Mouse (Mus musculus): ENCODE measurements around the gene Olfr484. TPM values are rescaled to one million over a fixed set of nuclear protein-coding genes. Genes with fewer than 3 reads are reported as not detected.
"Not testable (repeated sequence)": the region's sequence is repeated elsewhere in the genome, so short reads cannot be mapped to it uniquely, and the experiment has no call there.

Olfr484 gene
- not detected in 2 replicates for polyA plus RNA-seq (2015; fragmentation: Nextera tagmentation; extraction: Ambion mirVana)

DNA sequence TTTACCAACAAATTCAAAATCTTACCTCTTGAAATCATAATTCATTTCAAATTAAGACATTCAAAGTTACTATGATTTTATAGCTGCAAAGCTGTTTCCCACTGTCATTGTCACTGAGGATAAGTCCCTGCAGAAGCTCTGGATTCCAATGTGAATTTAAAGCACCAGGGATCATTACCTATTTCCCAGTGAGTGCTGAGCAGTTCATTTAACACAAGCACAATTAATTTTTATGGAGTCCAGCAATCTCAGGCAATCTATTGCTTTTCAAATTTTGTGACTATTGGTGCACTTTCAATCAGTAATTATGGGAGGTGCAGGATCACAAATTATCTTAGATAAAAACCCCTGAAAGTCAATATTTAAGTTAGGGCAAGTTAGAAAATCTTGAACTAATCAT lies at the start of gene Olfr484:
Olfr484 (minus strand) TSS at position 101 of the 400 bp plus-strand sequence.
- no peak within 1 kb of the TSS for H3K9ac ChIP-seq (replicated peaks; ENCODE audit: low read length)
- H3K27ac ChIP-seq (ENCODE audit: low read length): no peak within 1 kb of the TSS
- H3K4me2 ChIP-seq (replicated peaks; ENCODE audit: low read depth, low read length): no peak within 1 kb of the TSS
- H3K4me1 ChIP-seq (ENCODE audit: insufficient read depth, low read length): no peaks in the 10 kb centered on the region
- no peaks in the 10 kb centered on the region for H3K27me3 ChIP-seq (ENCODE audit: insufficient read depth, low read length)
- no peak within 1 kb of the TSS for H3K4me3 ChIP-seq (ENCODE audit: low read length)
- H3K9me3 ChIP-seq (ENCODE audit: low read length): no peaks in the 10 kb centered on the region
- no peaks in the 10 kb centered on the region for H3K36me3 ChIP-seq (ENCODE audit: insufficient read depth, low read length)
- ATAC-seq (ENCODE audit: low FRiP score, low TSS enrichment): no peak

DNA sequence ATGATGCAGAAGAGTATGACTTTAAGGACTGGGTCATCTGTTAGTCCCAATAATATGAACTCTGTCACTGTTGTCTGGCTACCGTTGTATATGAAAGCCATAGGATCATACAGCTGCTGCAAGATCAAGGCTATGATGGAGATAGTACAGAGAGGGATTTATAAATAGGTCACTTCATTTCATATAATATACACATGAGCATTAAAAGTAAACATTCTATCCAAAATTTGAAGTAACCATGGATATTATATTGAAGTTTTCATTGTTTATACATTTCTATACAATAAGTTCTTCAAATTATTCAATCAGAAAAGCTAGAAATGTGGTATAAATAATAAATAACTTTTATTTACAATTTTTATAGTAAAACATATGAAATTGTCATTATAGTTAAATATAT lies 45.4 kb upstream of the Olfr484 start, which contains the start of gene Olfr486:
Olfr486 (minus strand) TSS at position 101 of the 400 bp plus-strand sequence.
- not testable (repeated sequence) for H3K36me3 ChIP-seq (ENCODE audit: insufficient read depth, low read length); H3K27ac ChIP-seq (ENCODE audit: low read length); H3K4me2 ChIP-seq (replicated peaks; ENCODE audit: low read depth, low read length); H3K4me3 ChIP-seq (ENCODE audit: low read length); H3K9me3 ChIP-seq (ENCODE audit: low read length); H3K4me1 ChIP-seq (ENCODE audit: insufficient read depth, low read length); H3K27me3 ChIP-seq (ENCODE audit: insufficient read depth, low read length); H3K9ac ChIP-seq (replicated peaks; ENCODE audit: low read length); ATAC-seq (ENCODE audit: low FRiP score, low TSS enrichment)
- 83% methylated on average over 1 of the region's 1 CpGs for WGBS

- no peak for ATAC-seq (ENCODE audit: low FRiP score, low TSS enrichment)
- Histone ChIP-seq H3K27me3 (ENCODE audit: insufficient read depth, low read length) (no peaks in the 10 kb centered on the region), H3K27ac (ENCODE audit: low read length) (no peak within 1 kb of the TSS), H3K36me3 (ENCODE audit: insufficient read depth, low read length) (no peaks in the 10 kb centered on the region), H3K4me3 (ENCODE audit: low read length) (no peak within 1 kb of the TSS), H3K4me1 (ENCODE audit: insufficient read depth, low read length) (no peaks in the 10 kb centered on the region), H3K9me3 (ENCODE audit: low read length) (no peaks in the 10 kb centered on the region), H3K9ac (replicated peaks; ENCODE audit: low read length) (no peak within 1 kb of the TSS), H3K4me2 (replicated peaks; ENCODE audit: low read depth, low read length) (no peak within 1 kb of the TSS)
These were observed 32.5 kb upstream of the Olfr484 start, which contains the start of gene Olfr485 for GRCm38 (mm10) chr7:108159771-108160170. Gene Olfr485, minus strand, starts transcription at chr7:108159871.

GRCm38 (mm10) chr7:108121416-108121815 lies 5.8 kb downstream of the Olfr484 start:
- Histone ChIP-seq H3K27me3 (ENCODE audit: insufficient read depth, low read length) (no peaks in the 10 kb centered on the region), H3K9ac (replicated peaks; ENCODE audit: low read length) (no peak overlapping the region), H3K9me3 (ENCODE audit: low read length) (no peaks in the 10 kb centered on the region), H3K36me3 (ENCODE audit: insufficient read depth, low read length) (no peaks in the 10 kb centered on the region), H3K4me2 (replicated peaks; ENCODE audit: low read depth, low read length) (no peak overlapping the region), H3K4me1 (ENCODE audit: insufficient read depth, low read length) (no peaks in the 10 kb centered on the region), H3K4me3 (ENCODE audit: low read length) (no peak overlapping the region), H3K27ac (ENCODE audit: low read length) (no peak overlapping the region)
- 77% methylated on average over 1 of the region's 1 CpGs for WGBS
- no peak for ATAC-seq (ENCODE audit: low FRiP score, low TSS enrichment)

- H3K9ac ChIP-seq (replicated peaks; ENCODE audit: low read length): no peak overlapping the region
- 10% methylated on average over 1 of the region's 1 CpGs for WGBS
- H3K27ac ChIP-seq (ENCODE audit: low read length): no peak overlapping the region
- H3K36me3 ChIP-seq (ENCODE audit: insufficient read depth, low read length): no peaks in the 10 kb centered on the region
- H3K4me3 ChIP-seq (ENCODE audit: low read length): no peak overlapping the region
- H3K4me2 ChIP-seq (replicated peaks; ENCODE audit: low read depth, low read length): no peak overlapping the region
- H3K9me3 ChIP-seq (ENCODE audit: low read length): no peaks in the 10 kb centered on the region
- H3K27me3 ChIP-seq (ENCODE audit: insufficient read depth, low read length): no peaks in the 10 kb centered on the region
- no peak for ATAC-seq (ENCODE audit: low FRiP score, low TSS enrichment)
- H3K4me1 ChIP-seq (ENCODE audit: insufficient read depth, low read length): no peaks in the 10 kb centered on the region
These were observed 6.6 kb downstream of the Olfr484 start for GRCm38 (mm10) chr7:108120681-108121080.

GRCm38 (mm10) chr7:108100549-108100948 lies 26.7 kb downstream of the Olfr484 start, which contains the start of gene Olfr483:
Gene Olfr483, plus strand, starts transcription at chr7:108100849.
- H3K4me3 ChIP-seq (ENCODE audit: low read length): no peak within 1 kb of the TSS
- H3K27me3 ChIP-seq (ENCODE audit: insufficient read depth, low read length): no peaks in the 10 kb centered on the region
- H3K4me1 ChIP-seq (ENCODE audit: insufficient read depth, low read length): no peaks in the 10 kb centered on the region
- no peak for ATAC-seq (ENCODE audit: low FRiP score, low TSS enrichment)
- H3K9ac ChIP-seq (replicated peaks; ENCODE audit: low read length): no peak within 1 kb of the TSS
- H3K27ac ChIP-seq (ENCODE audit: low read length): no peak within 1 kb of the TSS
- 87% methylated on average over 1 of the region's 1 CpGs for WGBS
- H3K9me3 ChIP-seq (ENCODE audit: low read length): no peaks in the 10 kb centered on the region
- H3K36me3 ChIP-seq (ENCODE audit: insufficient read depth, low read length): no peaks in the 10 kb centered on the region
- no peak within 1 kb of the TSS for H3K4me2 ChIP-seq (replicated peaks; ENCODE audit: low read depth, low read length)

GRCm38 (mm10) chr7:108097486-108097885 lies 29.8 kb downstream of the Olfr484 start, which contains the start of gene Olfr482:
Gene Olfr482, minus strand, starts transcription at chr7:108097586.
- H3K4me3 ChIP-seq (ENCODE audit: low read length): no peak within 1 kb of the TSS
- H3K4me2 ChIP-seq (replicated peaks; ENCODE audit: low read depth, low read length): no peak within 1 kb of the TSS
- no peak within 1 kb of the TSS for H3K27ac ChIP-seq (ENCODE audit: low read length)
- WGBS: 75% methylated on average over 1 of the region's 1 CpGs
- no peaks in the 10 kb centered on the region for H3K36me3 ChIP-seq (ENCODE audit: insufficient read depth, low read length)
- H3K27me3 ChIP-seq (ENCODE audit: insufficient read depth, low read length): no peaks in the 10 kb centered on the region
- no peaks in the 10 kb centered on the region for H3K9me3 ChIP-seq (ENCODE audit: low read length)
- ATAC-seq (ENCODE audit: low FRiP score, low TSS enrichment): no peak
- no peaks in the 10 kb centered on the region for H3K4me1 ChIP-seq (ENCODE audit: insufficient read depth, low read length)
- H3K9ac ChIP-seq (replicated peaks; ENCODE audit: low read length): no peak within 1 kb of the TSS

DNA sequence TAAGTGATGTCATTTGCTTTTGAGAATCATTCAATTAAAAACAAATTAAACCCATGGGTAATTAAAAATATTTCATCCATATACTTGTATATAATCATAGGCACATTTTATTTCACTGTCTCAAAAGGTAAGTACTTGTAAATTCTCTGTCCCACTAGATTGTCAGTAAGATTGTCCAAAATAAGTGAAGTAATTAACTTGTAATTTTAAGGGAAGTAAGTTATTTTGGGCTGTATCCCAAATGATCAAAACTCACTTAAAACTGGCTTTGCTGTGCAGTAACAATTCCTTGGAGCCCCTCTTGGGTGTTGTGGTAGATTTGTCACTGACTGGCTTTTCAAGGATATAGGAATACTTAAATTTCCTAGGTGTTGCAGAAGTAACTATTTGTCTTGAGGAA lies 47.7 kb downstream of the Olfr484 start, which contains the start of gene Olfr481:
Olfr481 (plus strand) TSS at position 301 of the 400 bp plus-strand sequence.
- no peaks in the 10 kb centered on the region for H3K9me3 ChIP-seq (ENCODE audit: low read length)
- no peak within 1 kb of the TSS for H3K9ac ChIP-seq (replicated peaks; ENCODE audit: low read length)
- ATAC-seq (ENCODE audit: low FRiP score, low TSS enrichment): no peak
- H3K27me3 ChIP-seq (ENCODE audit: insufficient read depth, low read length): no peaks in the 10 kb centered on the region
- no peak within 1 kb of the TSS for H3K4me2 ChIP-seq (replicated peaks; ENCODE audit: low read depth, low read length)
- no peak within 1 kb of the TSS for H3K27ac ChIP-seq (ENCODE audit: low read length)
- no peaks in the 10 kb centered on the region for H3K4me1 ChIP-seq (ENCODE audit: insufficient read depth, low read length)
- H3K4me3 ChIP-seq (ENCODE audit: low read length): no peak within 1 kb of the TSS
- H3K36me3 ChIP-seq (ENCODE audit: insufficient read depth, low read length): no peaks in the 10 kb centered on the region

Other genes with a start within 250 kb of the Olfr484 start
- gene Olfr472, start 229.5 kb downstream of the Olfr484 start, polyA plus RNA-seq (2015; fragmentation: Nextera tagmentation; extraction: Ambion mirVana): 0.03 TPM in 1 of 2 replicates, not detected in the other
- not detected in 2 replicates for gene Olfr473, start 197.0 kb downstream of the Olfr484 start, polyA plus RNA-seq (2015; fragmentation: Nextera tagmentation; extraction: Ambion mirVana)
- not detected in 2 replicates for gene Olfr474, start 172.8 kb downstream of the Olfr484 start, polyA plus RNA-seq (2015; fragmentation: Nextera tagmentation; extraction: Ambion mirVana)
- gene Olfr476, start 162.6 kb downstream of the Olfr484 start, polyA plus RNA-seq (2015; fragmentation: Nextera tagmentation; extraction: Ambion mirVana): not detected in 2 replicates
- gene Olfr477, start 140.8 kb downstream of the Olfr484 start, polyA plus RNA-seq (2015; fragmentation: Nextera tagmentation; extraction: Ambion mirVana): not detected in 2 replicates
- gene Olfr478, start 93.5 kb downstream of the Olfr484 start, polyA plus RNA-seq (2015; fragmentation: Nextera tagmentation; extraction: Ambion mirVana): not detected in 2 replicates
- gene Olfr479, start 76.8 kb downstream of the Olfr484 start, polyA plus RNA-seq (2015; fragmentation: Nextera tagmentation; extraction: Ambion mirVana): not detected in 2 replicates
- gene Olfr480, start 60.1 kb downstream of the Olfr484 start, polyA plus RNA-seq (2015; fragmentation: Nextera tagmentation; extraction: Ambion mirVana): not detected in 2 replicates
- not detected in 2 replicates for gene Olfr481, start 47.6 kb downstream of the Olfr484 start, polyA plus RNA-seq (2015; fragmentation: Nextera tagmentation; extraction: Ambion mirVana)
- gene Olfr482, start 29.9 kb downstream of the Olfr484 start, polyA plus RNA-seq (2015; fragmentation: Nextera tagmentation; extraction: Ambion mirVana): 0.07 and 0.13 TPM in 2 replicates
- gene Olfr483, start 26.6 kb downstream of the Olfr484 start, polyA plus RNA-seq (2015; fragmentation: Nextera tagmentation; extraction: Ambion mirVana): not detected in 2 replicates
- gene Olfr485, start 32.4 kb upstream of the Olfr484 start, polyA plus RNA-seq (2015; fragmentation: Nextera tagmentation; extraction: Ambion mirVana): not detected in 2 replicates
- not detected in 2 replicates for gene Olfr486, start 45.3 kb upstream of the Olfr484 start, polyA plus RNA-seq (2015; fragmentation: Nextera tagmentation; extraction: Ambion mirVana)
- not detected in 2 replicates for gene Olfr487, start 87.2 kb upstream of the Olfr484 start, polyA plus RNA-seq (2015; fragmentation: Nextera tagmentation; extraction: Ambion mirVana)
- not detected in 2 replicates for gene Olfr488, start 130.9 kb upstream of the Olfr484 start, polyA plus RNA-seq (2015; fragmentation: Nextera tagmentation; extraction: Ambion mirVana)
- not detected in 2 replicates for gene Olfr490, start 161.5 kb upstream of the Olfr484 start, polyA plus RNA-seq (2015; fragmentation: Nextera tagmentation; extraction: Ambion mirVana)
- gene Olfr491, start 186.0 kb upstream of the Olfr484 start, polyA plus RNA-seq (2015; fragmentation: Nextera tagmentation; extraction: Ambion mirVana): not detected in 2 replicates
- gene Olfr492, start 196.2 kb upstream of the Olfr484 start, polyA plus RNA-seq (2015; fragmentation: Nextera tagmentation; extraction: Ambion mirVana): not detected in 2 replicates
- gene Olfr493, start 219.5 kb upstream of the Olfr484 start, polyA plus RNA-seq (2015; fragmentation: Nextera tagmentation; extraction: Ambion mirVana): not detected in 2 replicates
- not detected in 2 replicates for gene Olfr494, start 237.9 kb upstream of the Olfr484 start, polyA plus RNA-seq (2015; fragmentation: Nextera tagmentation; extraction: Ambion mirVana)